Mouse (Mus musculus) layer of hippocampus, adult 8-10 months (tissue): ENCODE data around the gene Tmem161a. TPM values are rescaled to one million over a fixed set of nuclear protein-coding genes. Genes with fewer than 3 reads are reported as not detected.

Experiments
- DNase-seq, 2 experiments: peaks; one replicate each; pipeline ENCODE4 v3.0.0; 2022; ENCODE audit warnings: low spot score in 2 of 2
- total RNA-seq, 4 experiments: library from RNA; stranded (reverse); gene quantifications; 2 replicates each; pipeline ENCODE4 v1.2.4; 2022

The Tmem161a gene
- 10 to 100 TPM; 48.9 to 58.8 (median 53.3) TPM for total RNA-seq

GRCm38 (mm10) chr8:70172043-70172681, at the start of gene Tmem161a:
Tmem161a (plus strand) TSS chr8:70172356.
- DNase-seq: peak; percentile 93 to 94

GRCm38 (mm10) chr8:70122863-70123262, 49.3 kb upstream of the Tmem161a start:
- DNase-seq: no peak

- no peak for DNase-seq
These were observed 47.2 kb upstream of the Tmem161a start for GRCm38 (mm10) chr8:70124992-70125391.

GRCm38 (mm10) chr8:70128435-70128834, 43.7 kb upstream of the Tmem161a start:
- peak; percentile 70 to 75 for DNase-seq

GRCm38 (mm10) chr8:70129309-70129952, 42.7 kb upstream of the Tmem161a start:
- DNase-seq: peak; percentile 86 to 89

- no peak for DNase-seq
These were observed 42.1 kb upstream of the Tmem161a start for GRCm38 (mm10) chr8:70130066-70130465.

- DNase-seq: peak; percentile 65 to 71
These were observed 40.8 kb upstream of the Tmem161a start, which contains the start of gene Nr2c2ap for GRCm38 (mm10) chr8:70131166-70131883. Nr2c2ap (plus strand) TSS chr8:70131333.

GRCm38 (mm10) chr8:70134086-70134485, 38.1 kb upstream of the Tmem161a start:
- no peak for DNase-seq

- DNase-seq: no peak
These were observed 37.2 kb upstream of the Tmem161a start for GRCm38 (mm10) chr8:70134931-70135330.

- DNase-seq: no peak
These were observed 35.6 kb upstream of the Tmem161a start for GRCm38 (mm10) chr8:70136591-70136990.

GRCm38 (mm10) chr8:70137890-70138289, 34.3 kb upstream of the Tmem161a start:
- no peak for DNase-seq

GRCm38 (mm10) chr8:70139026-70139857, 32.9 kb upstream of the Tmem161a start, which contains the start of the genes Rfxank, Borcs8 and Mef2b:
Rfxank (minus strand) TSS chr8:70139154.
Borcs8 (plus strand) TSS chr8:70139499.
Mef2b (plus strand) TSS chr8:70139711.
- DNase-seq: peak; percentile 98 to 99

GRCm38 (mm10) chr8:70139981-70140380, 32.2 kb upstream of the Tmem161a start:
- DNase-seq: no peak

GRCm38 (mm10) chr8:70147678-70148607, 24.2 kb upstream of the Tmem161a start:
- DNase-seq: no peak

GRCm38 (mm10) chr8:70150158-70150557, 22.0 kb upstream of the Tmem161a start:
- no peak for DNase-seq

- DNase-seq: no peak
These were observed 19.5 kb upstream of the Tmem161a start for GRCm38 (mm10) chr8:70152537-70153257.

GRCm38 (mm10) chr8:70157240-70157800, 14.8 kb upstream of the Tmem161a start:
- DNase-seq: no peak

GRCm38 (mm10) chr8:70158069-70158853, 13.9 kb upstream of the Tmem161a start:
- DNase-seq: no peak
